Mouse (Mus musculus): ENCODE measurements around the gene Slc34a1.
A peak's percentile ranks its signal among the peaks of the same experiment; 100 is the strongest.
"Not testable (repeated sequence)": the region's sequence is repeated elsewhere in the genome, so short reads cannot be mapped to it uniquely, and the experiment has no call there.

Gene Slc34a1

GRCm38 (mm10) chr13:55404853-55405782 lies 7.1 kb downstream of the Slc34a1 start:
- peak; percentile 78 for DNase-seq (ENCODE audit: low spot score)

GRCm38 (mm10) chr13:55405783-55406390 lies 7.9 kb downstream of the Slc34a1 start:
- DNase-seq (ENCODE audit: low spot score), result no peak

- no peak for DNase-seq (ENCODE audit: low spot score)
Measured at GRCm38 (mm10) chr13:55407341-55407740, 9.4 kb downstream of the Slc34a1 start.

- no peak for DNase-seq (ENCODE audit: low spot score)
Measured at GRCm38 (mm10) chr13:55408546-55409120, 10.6 kb downstream of the Slc34a1 start.

GRCm38 (mm10) chr13:55411826-55412225 lies 13.8 kb downstream of the Slc34a1 start:
- DNase-seq (ENCODE audit: low spot score), result no peak

GRCm38 (mm10) chr13:55412643-55413307 lies 14.8 kb downstream of the Slc34a1 start:
- DNase-seq (ENCODE audit: low spot score), result no peak

- no peak for DNase-seq (ENCODE audit: low spot score)
Measured at GRCm38 (mm10) chr13:55413333-55413732, 15.3 kb downstream of the Slc34a1 start.

GRCm38 (mm10) chr13:55414743-55415380 lies 16.9 kb downstream of the Slc34a1 start, which contains the start of gene Pfn3:
Gene Pfn3 (minus strand): TSS chr13:55415232.
- peak; percentile 20 for DNase-seq (ENCODE audit: low spot score)

GRCm38 (mm10) chr13:55418004-55418403 lies 20.0 kb downstream of the Slc34a1 start:
- DNase-seq (ENCODE audit: low spot score), result peak; percentile 90

GRCm38 (mm10) chr13:55419142-55419541 lies 21.2 kb downstream of the Slc34a1 start:
- DNase-seq (ENCODE audit: low spot score), result no peak

GRCm38 (mm10) chr13:55420018-55420932 lies 22.3 kb downstream of the Slc34a1 start:
- DNase-seq (ENCODE audit: low spot score), result no peak

- peak; percentile 73 for DNase-seq (ENCODE audit: low spot score)
Measured at GRCm38 (mm10) chr13:55420933-55421800, 23.2 kb downstream of the Slc34a1 start.

- no peak for DNase-seq (ENCODE audit: low spot score)
Measured at GRCm38 (mm10) chr13:55426613-55427012, 28.6 kb downstream of the Slc34a1 start, which contains the start of gene F12. Gene F12 (minus strand): TSS chr13:55426793.

GRCm38 (mm10) chr13:55429226-55429888 lies 31.4 kb downstream of the Slc34a1 start:
- DNase-seq (ENCODE audit: low spot score), result peak; percentile 92

GRCm38 (mm10) chr13:55430566-55430965 lies 32.6 kb downstream of the Slc34a1 start:
- no peak for DNase-seq (ENCODE audit: low spot score)

- DNase-seq (ENCODE audit: low spot score), result peak; percentile 62
Measured at GRCm38 (mm10) chr13:55431889-55432685, 34.1 kb downstream of the Slc34a1 start.

GRCm38 (mm10) chr13:55437111-55437629 lies 39.2 kb downstream of the Slc34a1 start:
- not testable (repeated sequence) for DNase-seq (ENCODE audit: low spot score)

- no peak for DNase-seq (ENCODE audit: low spot score)
Measured at GRCm38 (mm10) chr13:55443799-55444285, 45.9 kb downstream of the Slc34a1 start.
